Mouse (Mus musculus) central nervous system, embryonic 18 days (tissue): ENCODE results near the gene Tmem207. TPM values are rescaled to one million over a fixed set of nuclear protein-coding genes. Genes with fewer than 3 reads are reported as not detected.

Experiments
- polyA plus RNA-seq: library from polyadenylated mRNA; depleted of rRNA; stranded (reverse); fragments of >200 nt; gene quantifications from 2 replicates; pipeline ENCODE4 v1.2.3, GENCODE M21; 2012; rRNA removed

Tmem207 gene
- 0.04 and 0.06 TPM in 2 replicates for polyA plus RNA-seq

GRCm38 (mm10) chr16:26526669-26527068 lies at the start of gene Tmem207:
Gene Tmem207 (minus strand): TSS chr16:26526769.

GRCm38 (mm10) chr16:26462835-26463234 lies 63.7 kb downstream of the Tmem207 start, which contains the start of gene Cldn16:
Gene Cldn16 (plus strand): TSS chr16:26463135.

Other genes starting within 250 kb of the Tmem207 start
- gene Cldn1, start 154.9 kb downstream of the Tmem207 start, polyA plus RNA-seq = 5.8 and 6.2 TPM in 2 replicates
- not detected in 2 replicates for gene Cldn16, start 63.6 kb downstream of the Tmem207 start, polyA plus RNA-seq
- 6.8 and 6.9 TPM in 2 replicates for gene Il1rap, start 54.9 kb upstream of the Tmem207 start, polyA plus RNA-seq